Mouse (Mus musculus) lung, postnatal 14 days (tissue): ENCODE measurements around the gene Krt12.

Source experiments
- DNase-seq: peaks from one replicate; pipeline ENCODE4 v3.0.0; 2021

The Krt12 gene

GRCm38 (mm10) chr11:99422159-99422558 lies at the start of gene Krt12:
TSS of gene Krt12 (minus strand) at chr11:99422259.
- no peak for DNase-seq

DNA sequence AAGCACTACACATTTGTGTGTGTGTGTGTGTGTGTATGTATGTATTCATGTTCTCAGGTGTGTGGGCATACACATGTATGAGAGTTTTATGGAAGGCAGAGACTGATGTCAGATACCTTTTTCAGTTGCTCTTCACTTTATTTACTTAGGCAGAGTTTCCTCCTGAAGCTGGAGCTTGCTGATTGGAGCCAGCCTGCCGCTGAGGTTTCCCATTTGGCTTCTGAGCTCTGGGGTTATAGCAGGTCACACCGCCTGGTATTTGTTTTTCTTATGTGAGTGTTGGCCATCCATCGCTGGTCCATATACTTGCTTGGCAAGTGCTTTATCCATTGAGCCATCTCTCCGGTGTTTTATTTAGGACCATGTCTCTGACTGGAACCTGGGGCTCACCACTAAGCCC lies 47.2 kb upstream of the Krt12 start:
- peak; percentile 17 for DNase-seq

- DNase-seq, result peak; percentile 17
Measured at GRCm38 (mm10) chr11:99468566-99468965, 46.5 kb upstream of the Krt12 start.

DNA sequence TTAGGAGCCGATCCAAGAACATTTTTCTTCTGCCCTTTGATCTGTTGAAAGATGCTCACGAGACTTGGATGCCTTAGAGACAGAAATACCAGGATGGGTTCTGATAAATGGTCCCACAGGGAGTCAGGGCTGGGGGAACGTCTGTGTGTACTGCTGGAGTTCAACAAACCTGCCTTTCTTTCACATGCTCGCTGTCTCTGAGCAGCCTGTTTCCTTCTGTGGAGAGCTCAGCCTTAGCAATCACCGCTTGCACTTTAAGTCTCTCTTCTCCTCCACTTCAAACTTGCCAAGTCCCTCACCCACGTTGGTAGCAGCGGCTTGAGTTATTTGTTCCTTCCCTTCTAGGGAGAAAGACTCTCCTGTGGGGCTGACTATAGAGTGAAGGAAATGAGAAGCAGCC lies 44.3 kb upstream of the Krt12 start:
- no peak for DNase-seq

DNA sequence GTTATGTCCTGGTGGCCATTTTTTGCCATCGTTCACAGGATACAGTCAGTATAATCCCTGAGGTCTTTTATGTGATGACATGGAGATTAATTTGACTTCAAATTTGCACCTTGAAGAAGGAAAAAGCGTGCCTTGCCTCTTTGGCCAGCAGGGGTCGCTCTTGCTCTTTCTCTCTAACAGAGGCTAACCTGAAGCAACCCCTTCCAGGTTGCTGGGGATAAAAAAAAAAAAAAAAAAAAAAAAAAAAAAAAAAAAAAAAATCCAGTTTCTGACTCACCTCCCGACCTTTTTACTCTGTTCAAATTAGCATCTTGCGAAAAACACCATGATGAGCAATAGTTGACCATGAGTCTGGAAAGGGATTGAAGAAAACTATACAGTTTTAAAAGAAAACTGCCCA lies 42.8 kb upstream of the Krt12 start:
- peak; percentile 86 for DNase-seq

- DNase-seq, result peak; percentile 70
Measured at GRCm38 (mm10) chr11:99463155-99463554, 41.1 kb upstream of the Krt12 start.

- DNase-seq, result no peak
Measured at GRCm38 (mm10) chr11:99461736-99462135, 39.7 kb upstream of the Krt12 start.

DNA sequence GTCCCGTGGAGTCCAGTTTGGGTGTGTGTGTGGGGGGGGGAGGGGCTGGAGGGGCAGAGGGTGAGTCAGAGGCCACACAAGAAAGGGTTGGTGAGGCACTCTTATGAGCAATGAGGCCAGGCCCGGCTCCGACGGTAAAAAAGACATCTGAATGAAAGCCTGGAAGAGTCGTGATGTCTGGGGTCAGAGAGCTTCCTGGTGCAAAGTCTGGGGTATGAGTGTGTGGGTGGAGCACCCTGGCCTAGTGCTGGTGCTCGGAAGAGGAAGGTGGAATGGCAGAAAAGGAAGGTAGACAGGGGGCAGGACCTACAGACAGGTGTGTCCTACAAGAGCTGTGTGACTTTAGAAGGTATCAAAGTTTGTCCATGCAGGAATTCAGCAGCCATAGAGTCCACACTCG lies 36.8 kb upstream of the Krt12 start:
- DNase-seq, result no peak

DNA sequence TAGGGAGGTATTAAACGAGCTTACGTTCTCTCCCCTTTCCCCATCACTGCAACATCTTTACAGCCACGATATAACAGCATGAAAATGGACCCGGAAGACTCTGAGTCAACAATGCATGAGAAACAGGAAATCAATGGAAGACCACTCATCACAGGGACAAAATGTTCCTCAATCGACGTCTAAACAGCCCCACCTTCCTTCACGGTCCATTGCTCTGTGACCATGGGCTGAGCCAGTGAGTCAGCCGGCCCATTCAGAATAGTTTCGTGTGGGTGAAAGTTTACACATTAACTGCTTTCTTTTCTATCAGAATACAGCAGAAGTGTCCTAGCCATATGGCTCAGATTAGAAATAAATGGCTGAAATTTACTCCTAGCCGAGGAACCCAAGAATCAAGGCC lies 32.7 kb upstream of the Krt12 start:
- DNase-seq, result no peak

GRCm38 (mm10) chr11:99454044-99454443 lies 32.0 kb upstream of the Krt12 start:
- no peak for DNase-seq

DNA sequence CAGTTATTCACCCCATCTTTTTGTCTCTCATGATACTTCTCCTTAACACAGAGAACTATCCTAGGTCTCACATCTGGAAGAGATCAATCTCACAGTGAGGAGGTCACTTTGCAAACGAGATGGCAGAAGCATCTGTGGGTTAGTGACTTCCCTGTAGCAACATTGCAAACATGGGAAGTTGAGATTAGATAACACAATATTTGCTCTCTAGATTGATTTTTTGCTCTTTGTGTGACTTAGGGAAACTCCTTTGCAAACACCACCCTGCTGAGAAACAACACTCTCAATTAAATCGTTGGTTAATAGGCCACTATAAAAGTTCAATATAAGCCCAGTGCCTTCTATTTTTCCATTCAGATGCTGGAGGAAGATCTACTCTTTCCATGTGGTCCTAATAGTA lies 26.7 kb upstream of the Krt12 start:
- no peak for DNase-seq

DNA sequence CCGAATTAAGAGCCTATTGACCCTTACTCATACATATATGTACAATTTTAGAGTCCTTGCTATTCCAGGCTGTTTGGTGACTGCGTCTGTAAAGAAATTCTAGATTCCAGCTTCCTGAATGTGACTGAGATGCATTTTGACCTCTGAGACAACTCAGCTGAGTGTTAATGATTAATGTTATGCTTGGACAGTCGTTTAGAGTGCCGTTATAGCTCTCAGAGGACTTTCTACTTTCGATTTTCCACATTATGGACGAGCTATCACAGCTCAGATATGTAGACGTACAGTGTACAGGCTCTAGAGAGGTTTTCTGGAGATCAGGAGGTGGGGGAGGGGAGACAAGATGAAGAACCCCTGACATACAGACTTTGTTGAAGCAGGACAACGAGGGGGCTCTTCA lies 19.2 kb upstream of the Krt12 start:
- DNase-seq, result no peak

DNA sequence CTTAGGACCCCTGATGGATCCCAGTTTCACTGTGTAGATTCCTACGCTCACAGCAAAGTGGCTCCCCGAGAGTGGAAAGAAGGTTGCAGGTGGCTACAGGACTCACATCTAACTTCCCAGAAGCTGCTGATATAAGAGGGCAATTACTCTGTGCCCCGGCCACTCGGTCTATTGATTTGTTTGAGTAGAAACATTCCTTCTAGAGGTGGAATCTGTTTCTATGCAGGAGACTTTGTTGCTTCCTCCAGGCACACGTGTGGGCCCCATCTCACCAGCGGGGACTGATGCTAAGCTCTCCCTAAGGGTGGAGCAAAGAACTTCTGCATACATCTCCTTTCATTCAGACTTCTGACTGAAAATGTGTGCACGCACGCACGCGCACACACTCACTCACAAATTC lies 17.4 kb upstream of the Krt12 start:
- no peak for DNase-seq

DNA sequence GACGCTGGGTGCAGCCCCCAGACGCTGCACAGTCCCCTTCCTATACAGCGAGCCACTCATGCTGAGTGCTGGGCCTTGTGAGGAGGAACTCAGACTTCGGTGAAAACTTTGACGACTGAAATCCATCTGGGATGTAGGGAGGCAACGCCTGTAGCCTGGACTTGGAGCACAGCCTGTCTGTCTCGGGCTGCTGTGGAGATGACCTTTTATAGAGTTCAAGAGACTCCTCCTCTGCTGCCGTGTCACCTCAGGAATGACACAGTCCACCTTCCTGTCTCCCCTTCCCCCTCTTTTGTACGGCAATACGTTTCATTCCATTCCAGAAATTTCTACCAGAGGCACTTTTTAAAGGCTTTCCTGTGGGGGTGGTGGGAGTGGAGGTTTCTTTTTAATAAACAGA lies 15.9 kb upstream of the Krt12 start, which contains the start of gene Krt20:
Gene Krt20 (minus strand): TSS at position 179 of the 400 bp plus-strand sequence.
- no peak for DNase-seq

GRCm38 (mm10) chr11:99436625-99437024 lies 14.6 kb upstream of the Krt12 start:
- no peak for DNase-seq

- no peak for DNase-seq
Measured at GRCm38 (mm10) chr11:99430670-99431069, 8.6 kb upstream of the Krt12 start.

GRCm38 (mm10) chr11:99420586-99420985 lies 1.5 kb downstream of the Krt12 start:
- DNase-seq, result no peak

DNA sequence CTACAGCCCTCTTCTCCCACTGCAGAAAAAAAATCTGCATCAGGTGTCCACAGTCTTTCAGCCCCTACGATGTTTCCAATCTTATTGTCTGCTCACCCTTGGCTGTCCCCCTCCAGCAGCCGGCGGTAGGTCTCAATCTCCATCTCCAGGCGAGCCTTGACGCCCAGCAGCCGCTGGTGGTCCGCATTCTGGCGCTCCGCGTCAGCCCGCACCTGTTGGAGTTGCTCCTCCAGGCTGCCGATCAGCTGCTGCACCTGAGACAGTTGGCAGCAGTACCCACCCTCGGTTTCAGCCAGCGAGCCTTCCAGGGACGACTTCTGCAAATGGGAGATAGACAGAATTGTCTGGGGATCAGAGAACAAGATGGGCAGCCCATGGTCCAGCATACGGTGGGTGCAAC lies 4.2 kb downstream of the Krt12 start:
- DNase-seq, result no peak

- DNase-seq, result no peak
Measured at GRCm38 (mm10) chr11:99416902-99417301, 5.2 kb downstream of the Krt12 start.

DNA sequence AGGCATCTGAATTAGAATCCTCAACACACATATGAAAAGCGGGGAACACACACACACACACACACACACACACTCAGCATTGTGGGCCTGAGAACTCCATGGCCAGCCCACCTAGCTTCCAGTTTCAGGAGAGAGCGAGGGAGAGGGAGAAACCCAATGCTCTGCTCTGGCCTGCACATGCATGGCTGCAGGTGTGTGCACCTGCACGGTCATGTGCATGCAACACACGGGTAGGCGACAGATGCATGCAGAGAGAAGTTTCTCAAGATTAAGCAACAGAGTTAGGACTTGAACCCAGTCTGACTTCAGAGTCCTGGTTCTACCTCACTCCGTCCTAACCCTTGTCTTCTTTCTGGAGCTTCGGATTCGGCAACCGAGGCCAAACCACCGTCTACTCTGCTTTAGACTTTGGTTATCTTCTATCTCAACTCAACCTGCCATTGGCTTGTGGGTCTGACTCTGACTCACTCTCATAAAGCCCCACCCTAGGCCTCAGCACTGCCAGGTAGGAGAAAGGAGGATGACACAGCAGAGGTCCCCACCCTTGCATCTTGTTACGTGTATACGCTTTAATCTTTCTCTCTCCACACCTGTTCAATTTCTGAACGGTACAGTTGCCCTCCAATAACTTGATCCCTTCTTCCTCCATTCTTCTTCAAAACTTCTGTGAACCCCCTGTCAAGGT lies 7.5 kb downstream of the Krt12 start:
- no peak for DNase-seq

GRCm38 (mm10) chr11:99413247-99413646 lies 8.8 kb downstream of the Krt12 start:
- peak; percentile 48 for DNase-seq

GRCm38 (mm10) chr11:99406186-99406585 lies 15.9 kb downstream of the Krt12 start:
- DNase-seq, result no peak

DNA sequence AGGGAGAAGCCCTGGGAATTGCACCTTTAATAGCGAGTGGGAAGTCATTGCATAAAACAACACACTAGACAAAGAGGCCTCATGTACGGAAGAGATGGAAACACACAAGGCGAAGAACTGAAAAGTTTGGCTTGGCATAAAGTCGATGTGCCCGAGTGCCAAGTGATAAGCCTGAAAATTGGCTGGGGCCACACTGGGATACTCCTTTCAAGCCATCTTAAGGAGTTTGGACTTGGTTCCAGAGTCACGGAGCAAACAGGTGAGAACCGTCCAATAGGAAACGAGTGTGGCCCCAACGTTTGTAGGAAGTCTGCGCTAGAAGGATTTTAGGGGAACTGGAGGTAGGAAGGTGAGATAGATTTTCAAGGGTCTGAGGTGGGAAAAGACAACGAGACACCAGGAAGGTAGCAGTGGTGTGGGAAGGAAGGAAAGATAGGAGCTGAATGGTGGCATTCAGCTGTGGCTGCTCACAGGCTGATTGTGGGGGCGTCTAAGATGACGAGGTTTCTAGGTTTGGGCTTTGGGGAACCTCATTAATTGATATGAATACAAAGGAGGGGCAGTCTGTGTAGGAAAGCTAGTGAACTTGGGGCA lies 22.0 kb downstream of the Krt12 start:
- DNase-seq, result no peak

DNA sequence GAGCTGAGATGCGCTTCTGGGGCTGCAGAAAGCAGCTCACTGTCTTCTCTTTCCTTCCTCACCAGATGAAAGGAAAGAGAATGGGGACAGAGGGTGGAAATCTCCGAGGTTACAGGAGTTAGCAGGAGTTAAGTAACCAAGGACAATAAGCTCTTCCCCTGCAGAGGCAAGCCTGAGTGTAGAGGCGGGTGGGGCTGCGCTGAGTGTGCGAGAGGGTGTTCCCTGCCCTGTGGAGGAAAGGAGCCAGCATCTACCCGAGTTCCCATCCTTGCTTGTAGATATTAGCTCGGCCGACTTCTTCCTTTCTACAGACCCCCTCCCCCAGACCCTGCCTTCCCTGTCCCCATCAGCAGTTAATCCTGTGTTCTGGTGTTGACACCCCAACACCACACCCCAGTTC lies 23.2 kb downstream of the Krt12 start:
- DNase-seq, result no peak

GRCm38 (mm10) chr11:99398084-99398483 lies 24.0 kb downstream of the Krt12 start:
- DNase-seq, result no peak
